Mouse (Mus musculus) stomach, embryonic 15.5 days (tissue): Measurements from ENCODE around the gene Spocd1. TPM values are rescaled to one million over a fixed set of nuclear protein-coding genes. Genes with fewer than 3 reads are reported as not detected.
"Not testable (repeated sequence)": the region's sequence is repeated elsewhere in the genome, so short reads cannot be mapped to it uniquely, and the experiment has no call there.

Source experiments
- ATAC-seq: fragments of 200-750 bp; cut with Nextera tagmentation; 2 replicates; pipeline ENCODE4 v1.8.0; 2017; ENCODE audit warnings: low read depth, moderate number of reproducible peaks, moderate TSS enrichment; ENCODE audit not compliant: insufficient read depth, low FRiP score
- H3K27ac ChIP-seq: fragments of 300-500 bp; sonication (generic); 2 replicates; pipeline ENCODE4 v1.5.1; 2015; ENCODE audit warnings: mild to moderate bottlenecking, inconsistent platforms
- H3K27me3 ChIP-seq: fragments of 300-500 bp; sonication (generic); replicated peaks from 2 replicates; pipeline ENCODE4 v1.6.1; 2015; ENCODE audit warnings: inconsistent platforms
- H3K36me3 ChIP-seq: fragments of 300-500 bp; sonication (generic); 2 replicates; pipeline ENCODE4 v1.6.1; 2015; ENCODE audit warnings: inconsistent platforms
- H3K4me1 ChIP-seq: fragments of 300-500 bp; sonication (generic); 2 replicates; pipeline ENCODE4 v1.6.1; 2015; ENCODE audit warnings: inconsistent platforms
- H3K4me2 ChIP-seq: fragments of 300-500 bp; sonication (generic); 2 replicates; pipeline ENCODE4 v1.6.1; 2015; ENCODE audit warnings: mild to moderate bottlenecking, inconsistent platforms
- H3K4me3 ChIP-seq: fragments of 300-500 bp; sonication (generic); replicated peaks from 2 replicates; pipeline ENCODE4 v1.5.1; 2015; ENCODE audit warnings: inconsistent platforms
- H3K9ac ChIP-seq: fragments of 300-500 bp; sonication (generic); 2 replicates; pipeline ENCODE4 v1.6.1; 2015; ENCODE audit warnings: inconsistent platforms
- H3K9me3 ChIP-seq: fragments of 300-500 bp; sonication (generic); 2 replicates; pipeline ENCODE4 v1.6.1; 2016; ENCODE audit warnings: inconsistent platforms
- WGBS: fragments of 180-500 bp; shearing (Covaris S2); methylation state at CpG from one replicate; pipeline ENCODE4 v1.1.7; 2015; 5-methylcytosine and 5-hydroxymethylcytosine counted together
- polyA plus RNA-seq: library from polyadenylated mRNA; unstranded; fragments of >200 nt; fragmentation: Nextera tagmentation; extraction: Ambion mirVana; gene quantifications from 2 replicates; pipeline ENCODE4 v1.2.1, GENCODE M21; 2015

Spocd1 gene
- 0.04 TPM in 1 of 2 replicates, not detected in the other for polyA plus RNA-seq

GRCm38 (mm10) chr4:129928949-129929348 is at the start of gene Spocd1:
TSS of gene Spocd1 (plus strand) at chr4:129929249.
- 48% methylated on average over 4 of the region's 4 CpGs for WGBS
- no peak within 1 kb of the TSS; the same call in 1 of the 2 replicates for H3K4me3 ChIP-seq

GRCm38 (mm10) chr4:129880615-129881014 is 48.4 kb upstream of the Spocd1 start:
- Histone ChIP-seq H3K36me3 (no peaks in the 10 kb centered on the region), H3K27me3 (no peaks in the 10 kb centered on the region), H3K27ac (no peak overlapping the region), H3K9me3 (no peaks in the 10 kb centered on the region), H3K4me3 (no peak overlapping the region), H3K4me2 (no peak overlapping the region), H3K9ac (no peak overlapping the region), H3K4me1 (peaks cover 23% of the 10 kb centered on the region)
- no peak for ATAC-seq
- WGBS: 65% methylated on average over 7 of the region's 7 CpGs

More at GRCm38 (mm10) chr4:129928949-129929348, at the start of gene Spocd1:
- Histone ChIP-seq H3K36me3 (no peaks in the 10 kb centered on the region), H3K9ac (0 out of 2 replicates have a peak within 1 kb of the TSS, but pooled peaks have one; percentile 12), H3K4me2 (peak within 1 kb of the TSS; percentile 50), H3K4me1 (peaks cover 9% of the 10 kb centered on the region; the same call in 1 of the 2 replicates), H3K27me3 (no peaks in the 10 kb centered on the region), H3K27ac (no peak within 1 kb of the TSS), H3K9me3 (no peaks in the 10 kb centered on the region)
- ATAC-seq: no peak

DNA sequence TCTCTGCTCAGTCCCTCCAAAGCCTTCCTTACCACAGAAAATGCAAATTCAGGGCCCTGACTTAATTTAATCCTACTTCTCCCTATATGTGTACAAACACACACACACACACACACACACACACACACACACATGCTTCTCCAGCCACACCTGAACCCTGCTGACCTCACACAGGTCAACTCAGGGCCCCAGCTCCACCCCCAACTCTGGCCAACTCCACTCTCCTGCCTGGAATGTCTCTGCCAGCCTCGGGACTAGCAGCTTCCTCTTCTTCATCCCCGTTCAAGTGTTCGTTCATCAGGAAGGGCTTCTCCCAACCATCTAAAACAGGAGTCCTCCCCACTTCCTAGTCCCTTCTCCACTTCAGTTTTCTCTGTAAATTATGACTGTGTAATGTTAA is 47.4 kb upstream of the Spocd1 start:
- no peaks in the 10 kb centered on the region for H3K27me3 ChIP-seq
- no peaks in the 10 kb centered on the region for H3K9me3 ChIP-seq
- H3K36me3 ChIP-seq: no peaks in the 10 kb centered on the region
- H3K4me2 ChIP-seq: peak overlapping the region; percentile 31; the same call in 1 of the 2 replicates
- no peak for ATAC-seq
- H3K4me3 ChIP-seq: no peak overlapping the region
- H3K27ac ChIP-seq: peak overlapping the region; percentile 72
- H3K4me1 ChIP-seq: peaks cover 23% of the 10 kb centered on the region
- no peak overlapping the region for H3K9ac ChIP-seq
- WGBS: 13% methylated on average over 3 of the region's 3 CpGs

GRCm38 (mm10) chr4:129882555-129883293 is 46.3 kb upstream of the Spocd1 start:
- Histone ChIP-seq H3K27ac (peak overlapping the region; percentile 72), H3K4me1 (peaks cover 15% of the 10 kb centered on the region), H3K9ac (no peak overlapping the region), H3K4me2 (peak overlapping the region; percentile 31), H3K9me3 (no peaks in the 10 kb centered on the region), H3K4me3 (no peak overlapping the region; the same call in 1 of the 2 replicates), H3K36me3 (no peaks in the 10 kb centered on the region), H3K27me3 (no peaks in the 10 kb centered on the region)
- ATAC-seq: no peak; the same call in 1 of the 2 replicates
- WGBS: 19% methylated on average over 11 of the region's 11 CpGs

DNA sequence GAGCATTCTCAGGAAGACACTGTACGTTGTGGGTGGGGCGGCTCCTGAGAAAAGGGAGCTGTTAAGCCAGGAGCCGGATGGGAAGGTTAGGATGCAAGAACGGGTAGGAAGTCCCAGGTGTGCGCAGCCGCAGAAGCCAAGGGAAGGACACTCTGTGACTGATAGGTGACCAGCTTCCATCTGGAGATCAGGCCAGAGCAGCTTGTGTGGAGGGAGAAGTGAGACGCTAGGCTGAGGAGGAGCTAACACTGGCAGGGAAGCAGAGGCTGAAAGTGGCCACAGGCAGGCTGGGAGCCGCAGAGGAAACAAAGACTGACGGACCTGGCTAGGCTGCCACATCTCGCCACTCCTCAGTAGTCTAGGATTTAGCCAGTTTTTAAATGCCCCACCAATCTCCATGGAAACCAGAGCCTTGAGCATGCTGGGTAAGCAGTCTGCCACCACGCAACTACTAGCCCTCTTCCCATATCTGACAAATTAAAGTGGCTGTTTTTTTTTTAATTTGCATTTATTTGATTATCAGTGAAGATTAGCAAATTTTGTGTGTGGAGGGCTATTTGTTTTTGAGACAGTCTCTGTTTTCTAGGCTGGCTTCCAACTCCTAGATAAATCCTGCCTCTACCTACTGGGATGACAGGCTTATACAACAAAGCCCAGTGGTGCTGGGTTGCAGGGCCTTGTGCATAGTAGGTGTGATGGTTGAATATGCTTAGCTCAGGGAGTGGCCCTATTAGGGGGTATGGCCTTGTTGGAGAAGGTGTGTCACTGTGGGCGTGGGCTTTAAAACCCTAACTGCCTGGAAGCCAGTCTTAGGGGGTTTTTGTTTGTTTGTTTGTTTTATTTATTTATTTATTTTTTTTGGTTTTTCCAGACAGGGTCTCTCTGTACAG is 44.8 kb upstream of the Spocd1 start:
- Histone ChIP-seq H3K9ac (no peak overlapping the region), H3K9me3 (no peaks in the 10 kb centered on the region), H3K27ac (no peak overlapping the region), H3K36me3 (no peaks in the 10 kb centered on the region), H3K4me2 (no peak overlapping the region), H3K4me1 (peaks cover 12% of the 10 kb centered on the region), H3K4me3 (no peak overlapping the region), H3K27me3 (no peaks in the 10 kb centered on the region)
- no peak for ATAC-seq
- 65% methylated on average over 12 of the region's 12 CpGs for WGBS

DNA sequence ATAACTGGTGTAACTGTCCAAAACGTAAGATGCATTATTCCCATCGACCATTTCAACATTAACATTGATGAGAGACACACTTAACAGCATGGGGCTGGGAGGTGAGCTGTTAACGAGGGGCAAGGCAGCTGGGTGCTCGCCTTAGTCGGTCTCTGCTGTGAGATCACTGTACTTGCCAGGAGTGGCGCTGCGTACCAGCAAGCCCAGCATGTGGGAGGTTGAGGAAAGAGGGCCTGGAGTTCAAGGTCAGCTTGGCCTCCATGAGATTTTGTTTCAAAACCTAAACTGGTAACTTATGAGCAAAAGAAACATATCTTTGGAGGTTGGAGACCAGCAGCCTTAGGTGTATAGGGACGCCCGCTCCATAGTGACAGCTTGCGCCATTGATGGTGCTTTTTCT is 39.4 kb upstream of the Spocd1 start:
- Histone ChIP-seq H3K9ac (no peak overlapping the region), H3K27me3 (no peaks in the 10 kb centered on the region), H3K4me2 (no peak overlapping the region), H3K4me1 (no peaks in the 10 kb centered on the region), H3K27ac (no peak overlapping the region), H3K36me3 (no peaks in the 10 kb centered on the region), H3K9me3 (no peaks in the 10 kb centered on the region), H3K4me3 (no peak overlapping the region)
- ATAC-seq: no peak
- 79% methylated on average over 10 of the region's 10 CpGs for WGBS

DNA sequence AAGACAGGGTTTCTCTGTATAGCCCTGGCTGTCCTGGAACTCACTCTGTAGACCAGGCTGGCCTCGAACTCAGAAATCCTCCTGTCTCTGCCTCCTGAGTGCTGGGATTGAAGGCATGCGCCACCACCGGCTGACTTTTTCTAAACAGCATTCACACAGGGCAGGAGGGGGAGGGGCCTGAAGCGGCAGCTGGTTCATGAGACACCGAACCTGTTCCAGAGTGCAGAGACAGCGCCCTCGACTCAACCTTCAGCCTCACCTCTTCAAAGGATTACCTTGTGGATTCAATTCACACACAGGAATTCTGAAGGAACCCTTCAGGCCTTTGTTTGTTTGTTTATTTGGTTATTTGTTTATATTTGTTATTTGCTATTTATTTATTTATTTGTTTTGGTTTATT is 39.0 kb upstream of the Spocd1 start:
- no peak overlapping the region for H3K27ac ChIP-seq
- WGBS: 89% methylated on average over 7 of the region's 7 CpGs
- no peak overlapping the region for H3K9ac ChIP-seq
- no peak overlapping the region for H3K4me2 ChIP-seq
- H3K4me1 ChIP-seq: no peaks in the 10 kb centered on the region
- ATAC-seq: no peak
- H3K36me3 ChIP-seq: no peaks in the 10 kb centered on the region
- no peaks in the 10 kb centered on the region for H3K9me3 ChIP-seq
- H3K27me3 ChIP-seq: no peaks in the 10 kb centered on the region
- H3K4me3 ChIP-seq: no peak overlapping the region

DNA sequence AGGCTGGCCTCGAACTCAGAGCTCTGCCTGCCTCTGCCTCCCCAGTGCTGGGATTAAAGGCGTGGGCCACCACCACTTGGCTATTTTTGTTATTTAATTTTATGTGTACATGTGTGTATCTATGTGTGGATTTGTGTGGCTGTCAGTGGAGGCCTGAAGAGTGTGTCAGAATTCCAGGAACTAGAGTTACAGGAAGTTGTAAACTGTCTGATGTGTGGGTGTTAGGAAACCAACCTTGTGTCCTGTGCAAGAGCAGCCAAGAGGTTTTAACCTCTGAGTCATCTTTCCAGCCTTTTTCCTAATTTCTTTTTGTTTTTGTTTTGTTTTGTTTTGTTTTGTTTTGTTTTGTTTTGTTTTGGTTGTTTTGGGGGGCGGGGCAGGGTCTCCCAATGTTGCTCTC is 34.2 kb upstream of the Spocd1 start:
- Histone ChIP-seq H3K27ac (no peak overlapping the region), H3K4me1 (no peaks in the 10 kb centered on the region), H3K9ac (no peak overlapping the region), H3K9me3 (no peaks in the 10 kb centered on the region), H3K4me2 (no peak overlapping the region), H3K36me3 (no peaks in the 10 kb centered on the region), H3K27me3 (no peaks in the 10 kb centered on the region), H3K4me3 (no peak overlapping the region)
- WGBS: 88% methylated on average over 3 of the region's 3 CpGs
- no peak for ATAC-seq

DNA sequence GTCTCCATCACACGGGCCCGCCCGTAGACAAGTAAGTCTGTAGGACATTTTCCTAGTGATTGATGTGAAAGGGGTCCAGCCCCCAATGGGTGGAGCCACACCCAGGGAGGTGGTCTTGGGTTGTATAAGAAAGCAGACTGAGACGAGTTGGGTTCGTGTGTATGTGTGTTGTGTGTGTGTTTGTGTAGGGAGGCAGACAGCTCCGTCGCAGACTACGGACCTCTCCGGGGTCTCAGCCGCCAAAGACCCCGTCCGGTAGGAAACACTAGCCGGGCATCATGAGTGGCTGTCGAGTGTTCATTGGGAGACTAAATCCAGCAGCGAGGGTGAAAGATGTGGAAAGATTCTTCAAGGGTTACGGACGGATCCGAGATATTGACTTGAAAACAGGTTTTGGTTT is 30.2 kb upstream of the Spocd1 start:
- not testable (repeated sequence) for H3K4me2 ChIP-seq, H3K9me3 ChIP-seq, H3K4me1 ChIP-seq, H3K27me3 ChIP-seq, H3K9ac ChIP-seq, H3K27ac ChIP-seq, H3K4me3 ChIP-seq, H3K36me3 ChIP-seq, ATAC-seq
- WGBS: 94% methylated on average over 18 of the region's 18 CpGs

- H3K4me2 ChIP-seq: no peak overlapping the region
- H3K4me3 ChIP-seq: no peak overlapping the region
- H3K27ac ChIP-seq: no peak overlapping the region
- no peaks in the 10 kb centered on the region for H3K4me1 ChIP-seq
- ATAC-seq: no peak
- H3K9ac ChIP-seq: no peak overlapping the region
- WGBS: 71% methylated on average over 4 of the region's 4 CpGs
- H3K27me3 ChIP-seq: no peaks in the 10 kb centered on the region
- no peaks in the 10 kb centered on the region for H3K9me3 ChIP-seq
- H3K36me3 ChIP-seq: no peaks in the 10 kb centered on the region
Measured at GRCm38 (mm10) chr4:129902394-129902793, 26.7 kb upstream of the Spocd1 start.

DNA sequence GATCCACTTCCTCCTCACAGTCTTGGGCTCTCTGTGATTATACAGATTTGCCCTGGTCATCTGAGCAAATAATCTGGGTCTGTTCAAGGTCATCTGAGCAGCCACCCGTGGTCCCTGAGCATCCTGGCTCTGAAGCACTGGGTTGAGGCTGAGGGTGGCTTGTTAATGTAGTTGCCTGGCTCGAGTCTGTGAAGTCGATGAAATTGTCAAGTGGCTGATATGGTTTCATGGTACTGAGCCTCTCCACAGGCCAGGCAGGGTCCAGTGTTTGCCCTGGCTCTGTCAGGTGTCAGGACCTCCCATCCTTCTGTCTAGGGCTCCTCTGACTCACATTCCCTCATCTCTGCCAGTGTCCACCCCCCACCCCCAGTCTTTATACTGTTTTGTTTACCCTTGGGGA is 25.5 kb upstream of the Spocd1 start:
- ATAC-seq: no peak
- H3K27ac ChIP-seq: no peak overlapping the region
- no peak overlapping the region for H3K9ac ChIP-seq
- 26% methylated on average over 3 of the region's 3 CpGs for WGBS
- no peaks in the 10 kb centered on the region for H3K9me3 ChIP-seq
- H3K4me1 ChIP-seq: no peaks in the 10 kb centered on the region
- no peaks in the 10 kb centered on the region for H3K27me3 ChIP-seq
- H3K4me2 ChIP-seq: no peak overlapping the region
- H3K36me3 ChIP-seq: no peaks in the 10 kb centered on the region
- H3K4me3 ChIP-seq: no peak overlapping the region

GRCm38 (mm10) chr4:129905032-129905431 is 24.0 kb upstream of the Spocd1 start:
- H3K9me3 ChIP-seq: no peaks in the 10 kb centered on the region
- WGBS: 84% methylated on average over 3 of the region's 3 CpGs
- no peak for ATAC-seq
- H3K27me3 ChIP-seq: no peaks in the 10 kb centered on the region
- no peaks in the 10 kb centered on the region for H3K4me1 ChIP-seq
- H3K4me3 ChIP-seq: no peak overlapping the region
- no peak overlapping the region for H3K9ac ChIP-seq
- H3K36me3 ChIP-seq: no peaks in the 10 kb centered on the region
- no peak overlapping the region for H3K4me2 ChIP-seq
- no peak overlapping the region for H3K27ac ChIP-seq
